Mouse (Mus musculus) embryonic fibroblast, embryonic 13.5 days (primary cell): ENCODE data around the gene Gm1123.

Source experiments
- CTCF ChIP-seq: IDR thresholded peaks from 2 replicates; pipeline ENCODE4 v1.5.1; 2011; ENCODE audit warnings: mild to moderate bottlenecking, control low read depth, low read length, moderate library complexity, borderline replicate concordance; ENCODE audit not compliant: insufficient read depth
- POLR2A ChIP-seq: IDR thresholded peaks from 2 replicates; pipeline ENCODE4 v1.6.1; 2011; ENCODE audit warnings: low read depth, mild to moderate bottlenecking, control low read depth, low read length, moderate library complexity

DNA sequence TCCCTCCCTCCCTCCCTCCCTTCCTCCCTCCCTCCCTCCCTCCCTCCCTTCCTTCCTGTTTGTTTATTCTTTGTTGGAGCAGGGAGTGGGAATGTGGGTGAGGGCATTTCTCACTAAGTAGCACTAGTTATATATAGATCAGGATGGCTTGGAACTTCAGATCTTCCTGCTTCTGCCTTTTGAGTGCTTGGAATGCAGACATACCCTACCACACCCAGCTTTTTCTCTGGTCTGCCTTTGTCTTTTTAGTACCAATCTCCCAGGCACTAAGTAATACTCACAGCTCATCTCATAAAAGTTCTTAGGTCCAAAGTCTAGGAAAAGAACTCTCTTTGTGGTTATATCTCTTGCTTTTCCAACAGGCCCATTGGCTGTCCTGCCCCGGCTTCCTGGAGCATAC, 59.4 kb downstream of the Gm1123 start:
- TF ChIP-seq POLR2A (no peak), CTCF (no peak)
